Mouse (Mus musculus): ENCODE data around the gene Agt.

DNA sequence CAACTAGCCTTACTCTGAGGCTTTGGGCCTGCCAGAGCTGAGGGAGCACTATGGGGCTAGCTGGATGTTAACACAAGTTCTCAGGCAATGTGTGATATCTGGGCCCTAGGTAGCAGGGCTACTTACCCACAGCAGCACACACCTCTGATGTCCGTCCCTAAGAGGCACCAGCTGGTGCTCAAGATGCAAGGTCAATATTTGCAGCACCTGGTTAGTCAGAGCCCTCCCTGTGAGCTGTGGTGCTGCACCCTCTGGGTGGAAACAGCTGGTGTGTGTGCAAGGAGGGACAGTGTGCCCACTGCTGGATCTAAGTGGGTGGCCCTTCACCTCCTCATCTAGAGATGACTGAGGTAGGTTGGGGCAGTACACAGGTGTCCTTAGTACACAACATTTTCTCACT is 7.2 kb upstream of the Agt start:
- no peak for TF ChIP-seq CTCF (IDR thresholded peaks at IDR 0.05; ENCODE audit: insufficient read depth, low read length)
- TF ChIP-seq POLR2A (IDR thresholded peaks at IDR 0.05; ENCODE audit: borderline replicate concordance, extremely low read depth, low read depth, low read length) = no peak
